24 mouse cellular contexts compared by ENCODE assay signal in the genomic region with DNA sequence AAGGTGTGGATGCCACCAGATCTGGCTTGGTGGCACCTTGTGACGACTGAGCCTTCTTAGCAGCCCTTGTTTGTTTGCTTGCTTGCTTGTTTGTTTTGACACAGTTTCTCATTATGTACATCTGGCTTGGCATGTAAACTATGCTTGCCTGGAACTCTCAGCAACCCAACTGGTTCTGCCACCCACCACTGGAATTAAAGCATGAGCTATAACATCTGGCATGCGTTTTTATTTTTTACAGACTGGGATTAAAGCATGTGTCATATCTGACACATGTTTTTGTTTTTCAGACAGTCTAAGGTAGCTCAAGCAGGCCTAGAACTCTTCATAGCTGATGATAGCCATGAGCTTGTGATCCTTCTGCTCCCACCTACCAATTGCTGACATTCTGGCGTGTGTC. TPM values are rescaled to one million over a fixed set of nuclear protein-coding genes. Genes with fewer than 3 reads are reported as not detected.
DNase-seq lines count a peak whose midpoint lies in the region; ATAC-seq and TF ChIP-seq lines count a peak whose summit lies in the region.
"Had no signal": no experiment of that assay in that cellular context is flagged by ENCODE, and none has a peak within 500 bp of the region (broad histone marks: within the 10 kb centered on the region; RNA-seq: fewer than 3 reads in every experiment).

No protein-coding gene starts in this region.

- no peak for TF ChIP-seq POLR2A in embryonic fibroblast, embryonic 13.5 days (IDR thresholded peaks at IDR 0.05; ENCODE audit: low read depth, low read length)

- H3K27ac ChIP-seq in layer of hippocampus, adult 2 months = peak overlapping the region; percentile 59; the same call in 1 of the 2 replicates
- H3K27ac ChIP-seq in embryonic fibroblast, embryonic 13.5 days (ENCODE audit: insufficient read depth, low read length) = 0 out of 2 replicates have a peak overlapping the region, but pooled peaks have one; percentile 6
- H3K27ac ChIP-seq: embryonic facial prominence, embryonic 13.5 days; gastrocnemius, adult 2 months; hindbrain, embryonic 12.5 days; hindbrain, embryonic 15.5 days had no signal

- peaks cover 9% of the 10 kb centered on the region; the same call in 1 of the 2 replicates for H3K4me1 ChIP-seq in embryonic fibroblast, embryonic 13.5 days (ENCODE audit: control insufficient read depth, insufficient read depth, low read length)
- H3K4me1 ChIP-seq: hindbrain, embryonic 12.5 days; hindbrain, embryonic 15.5 days had no signal

- no peak overlapping the region for H3K4me3 ChIP-seq in layer of hippocampus, adult 2 months
- H3K4me3 ChIP-seq in embryonic fibroblast, embryonic 13.5 days (ENCODE audit: insufficient read depth, low read length) = no peak overlapping the region
- H3K4me3 ChIP-seq: embryonic facial prominence, embryonic 13.5 days; erythroblast, embryonic 14.5 days; gastrocnemius, adult 2 months; hindbrain, embryonic 12.5 days; hindbrain, embryonic 15.5 days had no signal

- DNase-seq in layer of hippocampus, adult 2 months (ENCODE audit: low spot score in 2 of 2) = no peak
- no peak for DNase-seq in layer of hippocampus, postnatal 14 days (ENCODE audit: low spot score in 2 of 2)
- peak; percentile 52 for DNase-seq in 3T3-L1 (ENCODE audit: low read depth, low spot score)
- peak; percentile 56 for DNase-seq in NIH3T3 (ENCODE audit: low read depth)
- DNase-seq in right cerebral cortex, postnatal 36 days (ENCODE audit: low spot score in 2 of 2) = no peak
- DNase-seq in layer of hippocampus, adult 8-10 months (ENCODE audit: low spot score in 2 of 2) = no peak
- DNase-seq: adrenal gland, postnatal 10 days; adrenal gland, postnatal 36 days; cerebellum, adult 11 months; cerebellum, adult 2 months; cerebellum, adult 9-11 months; cerebellum, postnatal 25 days; forebrain, postnatal 0 days; gastrocnemius, adult 2 months; gastrocnemius, postnatal 14 days; heart, adult 18-20 months had no signal

- ATAC-seq in erythroid progenitor cell, adult 5-6 weeks (replicated peaks; ENCODE audit: low FRiP score, poor library complexity, severe bottlenecking) = no peak
- ATAC-seq: forebrain, embryonic 14.5 days; forebrain, postnatal 0 days; Patski had no signal

- no peak for TF ChIP-seq CTCF in layer of hippocampus, adult 2 months (conservative IDR thresholded peaks at IDR 0.05)
- TF ChIP-seq CTCF in embryonic fibroblast, embryonic 13.5 days (IDR thresholded peaks at IDR 0.05; ENCODE audit: borderline replicate concordance, insufficient read depth, low read length) = no peak

RNA-seq across cellular contexts. Expression of gene Ube2k, which starts 41.5 kb away (rescaled TPM):
- 100 to 1,000 TPM; 121 to 127 TPM for total RNA-seq in layer of hippocampus, adult 2 months (2021)
- 100 to 1,000 TPM; 130 to 137 TPM for total RNA-seq in layer of hippocampus, postnatal 14 days (2021)
- polyA plus RNA-seq in embryonic fibroblast, embryonic 13.5 days (2011; ENCODE audit: insufficient read length, low read depth, missing spikeins) = 179 and 180 TPM in 2 replicates
- total RNA-seq in erythroid progenitor cell, adult 5-6 weeks (2015; ENCODE audit: low replicate concordance) = 79.6 and 94.1 TPM in 2 replicates
- 34.3 and 37.0 TPM in 2 replicates for total RNA-seq in erythroid progenitor cell, adult 5-6 weeks (2017; ENCODE audit: low replicate concordance)
- 100 to 1,000 TPM; 119 to 124 (median 119) TPM for total RNA-seq in layer of hippocampus, adult 8-10 months (2022)

RNA-seq across cellular contexts. Expression of gene Smim14, which starts 41.6 kb away (rescaled TPM):
- 100 to 1,000 TPM; 149 to 159 TPM for total RNA-seq in layer of hippocampus, adult 2 months (2021)
- 100 to 1,000 TPM; 150 to 155 TPM for total RNA-seq in layer of hippocampus, postnatal 14 days (2021)
- polyA plus RNA-seq in embryonic fibroblast, embryonic 13.5 days (2011; ENCODE audit: insufficient read length, low read depth, missing spikeins) = 110 and 112 TPM in 2 replicates
- total RNA-seq in erythroid progenitor cell, adult 5-6 weeks (2015; ENCODE audit: low replicate concordance) = 36.5 and 44.3 TPM in 2 replicates
- 13.5 and 18.9 TPM in 2 replicates for total RNA-seq in erythroid progenitor cell, adult 5-6 weeks (2017; ENCODE audit: low replicate concordance)
- 100 to 1,000 TPM; 147 to 159 (median 153) TPM for total RNA-seq in layer of hippocampus, adult 8-10 months (2022)

Comparison
In these comparisons a context has a peak if more than half of its experiments do, and no peak if none do; other contexts are left out.
1. DNase-seq: peak in 3T3-L1 (single experiment) and NIH3T3 (single experiment); none in layer of hippocampus, adult 2 months (0 of 2), layer of hippocampus, postnatal 14 days (0 of 2), right cerebral cortex, postnatal 36 days (0 of 2) and layer of hippocampus, adult 8-10 months (0 of 2).